Mouse (Mus musculus): ENCODE measurements around the gene Gm12258. TPM values are rescaled to one million over a fixed set of nuclear protein-coding genes. Genes with fewer than 3 reads are reported as not detected.

Gene Gm12258
- total RNA-seq, 2 experiments from 2014 or later = 1.1 to 2.0 TPM

- ATAC-seq (replicated peaks; ENCODE audit: poor library complexity) = no peak
Observed at GRCm38 (mm10) chr11:58897485-58897884, 50.5 kb downstream of the Gm12258 start.

GRCm38 (mm10) chr11:58901080-58901479 lies 54.1 kb downstream of the Gm12258 start:
- peak; percentile 33; the same call in 1 of the 2 replicates for ATAC-seq (replicated peaks; ENCODE audit: poor library complexity)

GRCm38 (mm10) chr11:58903511-58904409 lies 56.8 kb downstream of the Gm12258 start, which contains the start of gene Zfp39:
Gene Zfp39, minus strand, starts transcription at chr11:58904225.
- ATAC-seq (replicated peaks; ENCODE audit: poor library complexity) = peak; percentile 92

- ATAC-seq (replicated peaks; ENCODE audit: poor library complexity) = no peak
Observed at GRCm38 (mm10) chr11:58904410-58904718, 57.4 kb downstream of the Gm12258 start.

GRCm38 (mm10) chr11:58904838-58905237 lies 57.9 kb downstream of the Gm12258 start:
- peak; percentile 43 for ATAC-seq (replicated peaks; ENCODE audit: poor library complexity)

Other genes with a start within 250 kb of the Gm12258 start
- not detected in 2 replicates for gene 2210407C18Rik, start 231.1 kb upstream of the Gm12258 start, total RNA-seq (2015)
- not detected in 2 replicates for gene 2210407C18Rik, start 231.1 kb upstream of the Gm12258 start, total RNA-seq (2017)
- gene Olfr323, start 216.7 kb upstream of the Gm12258 start, total RNA-seq (2015) = not detected in 2 replicates
- not detected in 2 replicates for gene Olfr323, start 216.7 kb upstream of the Gm12258 start, total RNA-seq (2017)
- 1.8 and 3.5 TPM in 2 replicates for gene Trim58, start 206.7 kb upstream of the Gm12258 start, total RNA-seq (2015)
- gene Trim58, start 206.7 kb upstream of the Gm12258 start, total RNA-seq (2017) = 0.27 and 1.2 TPM in 2 replicates
- gene Olfr322, start 188.4 kb upstream of the Gm12258 start, total RNA-seq (2015) = not detected in 2 replicates
- not detected in 2 replicates for gene Olfr322, start 188.4 kb upstream of the Gm12258 start, total RNA-seq (2017)
- not detected in 2 replicates for gene Olfr320, start 166.1 kb upstream of the Gm12258 start, total RNA-seq (2015)
- not detected in 2 replicates for gene Olfr320, start 166.1 kb upstream of the Gm12258 start, total RNA-seq (2017)
- gene Olfr319, start 148.0 kb upstream of the Gm12258 start, total RNA-seq (2015) = not detected in 2 replicates
- not detected in 2 replicates for gene Olfr319, start 148.0 kb upstream of the Gm12258 start, total RNA-seq (2017)
- not detected in 2 replicates for gene Olfr318, start 123.1 kb upstream of the Gm12258 start, total RNA-seq (2015)
- not detected in 2 replicates for gene Olfr318, start 123.1 kb upstream of the Gm12258 start, total RNA-seq (2017)
- gene Olfr317, start 107.9 kb upstream of the Gm12258 start, total RNA-seq (2015) = not detected in 2 replicates
- gene Olfr317, start 107.9 kb upstream of the Gm12258 start, total RNA-seq (2017) = not detected in 2 replicates
- not detected in 2 replicates for gene Olfr316, start 94.4 kb upstream of the Gm12258 start, total RNA-seq (2015)
- gene Olfr316, start 94.4 kb upstream of the Gm12258 start, total RNA-seq (2017) = not detected in 2 replicates
- not detected in 2 replicates for gene Olfr315, start 74.0 kb upstream of the Gm12258 start, total RNA-seq (2015)
- gene Olfr315, start 74.0 kb upstream of the Gm12258 start, total RNA-seq (2017) = not detected in 2 replicates
- not detected in 2 replicates for gene Olfr314, start 64.2 kb upstream of the Gm12258 start, total RNA-seq (2015)
- gene Olfr314, start 64.2 kb upstream of the Gm12258 start, total RNA-seq (2017) = not detected in 2 replicates
- gene Fam183b, start 45.2 kb upstream of the Gm12258 start, total RNA-seq (2015) = not detected in 2 replicates
- gene Fam183b, start 45.2 kb upstream of the Gm12258 start, total RNA-seq (2017) = not detected in 2 replicates
- not detected in 2 replicates for gene Olfr313, start 32.2 kb upstream of the Gm12258 start, total RNA-seq (2015)
- not detected in 2 replicates for gene Olfr313, start 32.2 kb upstream of the Gm12258 start, total RNA-seq (2017)
- not detected in 2 replicates for gene Olfr312, start 17.9 kb upstream of the Gm12258 start, total RNA-seq (2015)
- not detected in 2 replicates for gene Olfr312, start 17.9 kb upstream of the Gm12258 start, total RNA-seq (2017)
- not detected in 2 replicates for gene Olfr311, start 7.9 kb upstream of the Gm12258 start, total RNA-seq (2015)
- gene Olfr311, start 7.9 kb upstream of the Gm12258 start, total RNA-seq (2017) = not detected in 2 replicates
- gene 2810021J22Rik, start 20.1 kb downstream of the Gm12258 start, total RNA-seq (2015) = 1.9 and 3.7 TPM in 2 replicates
- 2.9 and 5.0 TPM in 2 replicates for gene 2810021J22Rik, start 20.1 kb downstream of the Gm12258 start, total RNA-seq (2017)
- gene Zfp39, start 57.1 kb downstream of the Gm12258 start, total RNA-seq (2015) = 23.9 and 29.2 TPM in 2 replicates
- gene Zfp39, start 57.1 kb downstream of the Gm12258 start, total RNA-seq (2017) = 7.9 and 9.5 TPM in 2 replicates
- 1.4 and 1.5 TPM in 2 replicates for gene Btnl10, start 70.8 kb downstream of the Gm12258 start, total RNA-seq (2015)
- gene Btnl10, start 70.8 kb downstream of the Gm12258 start, total RNA-seq (2017) = 1.8 and 1.9 TPM in 2 replicates
- 65.8 and 66.4 TPM in 2 replicates for gene Rnf187, start 91.8 kb downstream of the Gm12258 start, total RNA-seq (2015)
- 70.6 and 83.6 TPM in 2 replicates for gene Rnf187, start 91.8 kb downstream of the Gm12258 start, total RNA-seq (2017)
- gene Hist3h2ba, start 101.8 kb downstream of the Gm12258 start, total RNA-seq (2015) = 1.6 and 1.9 TPM in 2 replicates
- gene Hist3h2ba, start 101.8 kb downstream of the Gm12258 start, total RNA-seq (2017) = 1.8 and 2.3 TPM in 2 replicates
- 19.4 and 20.2 TPM in 2 replicates for gene Hist3h2a, start 107.5 kb downstream of the Gm12258 start, total RNA-seq (2015)
- gene Hist3h2a, start 107.5 kb downstream of the Gm12258 start, total RNA-seq (2017) = 223 and 238 TPM in 2 replicates
- gene Trim17, start 107.5 kb downstream of the Gm12258 start, total RNA-seq (2015) = 0.10 TPM in 1 of 2 replicates, not detected in the other
- not detected in 2 replicates for gene Trim17, start 107.5 kb downstream of the Gm12258 start, total RNA-seq (2017)
- 24.0 and 25.0 TPM in 2 replicates for gene Trim11, start 130.9 kb downstream of the Gm12258 start, total RNA-seq (2015)
- gene Trim11, start 130.9 kb downstream of the Gm12258 start, total RNA-seq (2017) = 25.9 and 32.8 TPM in 2 replicates